Mouse (Mus musculus): ENCODE measurements around the gene Timmdc1.

Timmdc1 gene

GRCm38 (mm10) chr16:38461749-38462148, 60.7 kb downstream of the Timmdc1 start:
- DNase-seq: no peak

GRCm38 (mm10) chr16:38459990-38460389, 62.5 kb downstream of the Timmdc1 start:
- no peak for DNase-seq

DNA sequence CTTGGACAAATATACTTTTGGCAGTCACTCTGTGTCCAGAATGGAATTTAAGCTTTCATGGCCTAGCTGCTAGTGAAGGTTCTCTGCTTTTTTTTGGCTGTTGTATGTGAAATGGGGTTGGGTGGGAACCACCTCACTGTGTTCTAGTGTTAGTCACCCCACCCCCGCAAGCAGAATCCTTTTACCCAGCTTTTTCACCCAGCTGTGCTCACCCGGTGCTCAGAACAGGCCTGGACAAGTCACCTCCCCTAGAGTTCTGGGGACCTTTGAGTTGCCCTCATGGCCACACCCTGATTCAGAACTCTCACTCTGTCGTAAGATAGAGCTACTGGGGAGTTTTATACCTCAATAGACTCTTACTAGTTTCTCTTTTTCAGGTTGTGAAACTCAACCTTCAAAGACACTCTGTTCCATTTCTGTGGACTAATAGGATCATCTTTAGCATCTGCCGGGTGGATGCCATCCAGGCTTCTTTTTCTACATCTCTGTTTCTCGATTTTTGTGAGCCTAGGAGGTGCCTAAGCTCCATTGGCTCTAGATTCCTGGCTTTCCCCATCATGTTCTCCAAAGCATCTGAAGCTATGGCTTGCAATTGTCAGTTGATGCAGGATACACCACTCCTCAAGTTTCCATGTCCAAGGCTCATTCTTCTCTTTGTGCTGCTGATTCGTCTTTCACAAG, 63.7 kb downstream of the Timmdc1 start:
- no peak for DNase-seq

- no peak for DNase-seq
These were observed 65.5 kb downstream of the Timmdc1 start for GRCm38 (mm10) chr16:38456812-38457567.

DNA sequence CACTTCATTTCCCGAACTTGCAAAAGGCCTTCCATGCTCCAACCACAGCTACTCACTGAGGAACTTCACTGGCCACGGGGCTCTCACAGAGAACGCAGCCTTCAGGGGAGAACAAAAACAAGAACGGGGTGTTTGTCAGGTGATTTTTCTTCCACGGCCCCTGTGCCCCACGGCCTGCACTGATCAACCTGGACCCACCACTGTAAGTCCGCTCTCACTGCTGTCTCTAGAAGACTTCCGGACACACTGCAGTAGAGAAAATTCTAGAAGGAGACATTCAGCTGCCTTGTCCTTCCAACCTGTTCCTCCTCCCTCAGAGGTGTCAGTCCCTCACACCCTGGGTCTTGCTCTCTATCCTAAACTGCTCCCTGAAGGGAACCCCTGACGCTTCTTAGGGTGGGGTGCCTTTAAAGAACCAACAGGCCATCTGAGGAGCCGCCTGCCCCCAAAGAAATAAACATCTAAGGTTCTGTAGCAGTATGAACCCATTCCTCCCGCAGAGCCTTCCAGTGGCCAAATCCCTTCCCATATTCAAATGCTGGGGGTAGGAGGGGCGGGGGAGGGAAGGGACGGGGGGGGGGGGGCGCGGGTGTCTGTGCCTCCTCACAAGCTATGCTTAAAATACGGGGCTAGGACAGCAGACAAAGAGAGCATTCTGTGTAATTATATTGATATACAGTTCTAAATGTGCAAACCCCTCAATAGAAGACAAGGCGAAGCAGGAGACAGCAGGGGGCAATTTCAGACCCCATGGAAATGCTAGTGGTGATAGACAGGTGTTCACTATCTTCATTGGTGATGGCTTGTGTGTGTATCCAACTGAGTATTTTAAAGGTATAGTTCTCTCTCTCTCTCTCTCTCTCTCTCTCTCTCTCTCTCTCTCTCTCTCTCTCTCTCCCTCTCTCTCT, 66.7 kb downstream of the Timmdc1 start, which contains the start of gene Cd80:
TSS of gene Cd80 (plus strand) at position 51 of the 908 bp plus-strand sequence.
- DNase-seq: no peak

GRCm38 (mm10) chr16:38454533-38455254, 67.8 kb downstream of the Timmdc1 start:
- no peak for DNase-seq

DNA sequence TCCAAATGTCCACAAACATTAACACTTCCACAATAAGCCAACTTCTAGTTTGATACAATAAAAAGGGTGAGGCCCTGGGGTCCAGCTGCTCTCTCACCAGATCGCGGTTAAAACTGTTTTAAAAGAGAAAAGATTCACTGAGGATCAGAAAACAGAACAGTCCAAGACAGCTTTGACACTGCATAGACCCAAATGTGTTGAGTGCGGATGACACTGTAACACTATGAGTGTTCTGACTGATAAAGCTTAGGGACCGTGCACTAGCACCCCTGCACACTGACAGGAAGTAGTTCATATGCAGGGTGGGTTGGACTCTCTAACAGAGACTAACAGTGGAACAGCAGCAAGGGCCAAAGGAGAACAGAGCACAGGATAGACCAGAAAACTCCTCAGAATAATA, 68.5 kb downstream of the Timmdc1 start:
- no peak for DNase-seq

GRCm38 (mm10) chr16:38453203-38453553, 69.3 kb downstream of the Timmdc1 start:
- DNase-seq: no peak

GRCm38 (mm10) chr16:38452442-38453202, 69.8 kb downstream of the Timmdc1 start, which contains the start of gene Adprh:
Gene Adprh (minus strand): TSS chr16:38452703.
- peak; percentile 98 for DNase-seq

DNA sequence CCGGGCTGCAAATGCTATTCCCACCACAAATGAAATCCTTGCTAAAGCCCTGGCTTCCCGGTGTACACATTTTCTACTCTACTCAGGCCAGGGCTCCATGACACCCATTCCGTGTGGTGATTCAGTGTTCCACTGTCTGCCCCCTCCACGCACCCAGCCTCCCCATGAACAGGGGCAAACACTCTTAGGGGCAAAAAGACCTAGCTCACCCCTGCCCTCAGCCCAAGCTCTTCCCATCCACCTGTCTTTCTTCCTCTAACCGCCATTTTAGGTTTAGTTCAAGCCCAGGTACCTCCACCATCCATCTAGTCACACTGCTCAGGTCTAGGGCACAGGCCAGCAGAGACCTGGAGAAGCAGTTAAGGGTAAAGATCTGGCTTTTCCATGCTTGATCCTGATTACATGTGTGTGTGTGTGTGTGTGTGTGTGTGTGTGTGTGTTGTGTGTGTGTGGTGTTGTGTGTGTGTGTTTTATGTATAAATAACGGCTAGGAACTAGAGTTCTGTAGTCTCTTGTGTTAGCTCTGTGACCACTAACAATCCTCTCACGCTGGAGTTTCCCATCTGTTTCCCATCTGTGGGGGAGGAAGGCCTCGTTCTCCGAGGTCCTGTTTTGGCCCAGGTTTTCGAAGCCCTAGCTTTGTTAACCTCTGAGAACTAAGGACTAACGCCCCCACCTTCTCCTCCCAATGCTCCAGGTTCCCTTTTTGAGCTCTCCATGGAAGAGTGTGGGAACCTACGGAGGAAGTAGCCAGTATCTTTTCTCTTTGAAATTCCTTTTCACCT, 70.8 kb downstream of the Timmdc1 start:
- peak; percentile 19 for DNase-seq

- no peak for DNase-seq
These were observed 71.8 kb downstream of the Timmdc1 start for GRCm38 (mm10) chr16:38450707-38451106.

- DNase-seq: no peak
These were observed 74.0 kb downstream of the Timmdc1 start for GRCm38 (mm10) chr16:38448458-38448857.
